Mouse (Mus musculus) C2C12 (cell line): Measurements from ENCODE around the gene Ndufaf3. TPM values are rescaled to one million over a fixed set of nuclear protein-coding genes. Genes with fewer than 3 reads are reported as not detected.
A peak's percentile ranks its signal among the peaks of the same experiment; 100 is the strongest.
"Not testable (repeated sequence)": the region's sequence is repeated elsewhere in the genome, so short reads cannot be mapped to it uniquely, and the experiment has no call there.

ENCODE experiments used
- H3K27me3 ChIP-seq: one replicate; pipeline ENCODE4 v1.6.1; 2011; ENCODE audit not compliant: control insufficient read depth, insufficient read depth, insufficient read length
- H3K36me3 ChIP-seq: one replicate; pipeline ENCODE4 v1.6.1; 2011; ENCODE audit not compliant: control insufficient read depth, insufficient read depth
- H3K4me3 ChIP-seq: one replicate; pipeline ENCODE4 v1.5.1; 2011; ENCODE audit warnings: mild to moderate bottlenecking, control low read depth; ENCODE audit not compliant: poor library complexity, insufficient read depth, severe bottlenecking
- H3K79me2 ChIP-seq: one replicate; pipeline ENCODE4 v1.6.1; 2011; ENCODE audit not compliant: control insufficient read depth, insufficient read depth
- H3K79me3 ChIP-seq: one replicate; pipeline ENCODE4 v1.6.1; 2011; ENCODE audit warnings: low read depth, control low read depth
- H3ac ChIP-seq: one replicate; pipeline ENCODE3; 2011; ENCODE audit warnings: low read depth; ENCODE audit not compliant: control insufficient read depth, insufficient read length
- CEBPB ChIP-seq: IDR thresholded peaks from one replicate; pipeline ENCODE4 v1.6.1; 2011; ENCODE audit warnings: low read depth, mild to moderate bottlenecking, control low read depth, moderate library complexity
- CTCF ChIP-seq: IDR thresholded peaks from one replicate; pipeline ENCODE4 v1.5.1; 2011; ENCODE audit not compliant: control insufficient read depth, insufficient read depth, insufficient read length
- FOSL1 ChIP-seq: IDR thresholded peaks from one replicate; pipeline ENCODE4 v1.8.0; 2011; ENCODE audit warnings: mild to moderate bottlenecking, low read length; ENCODE audit not compliant: poor library complexity, insufficient read depth, severe bottlenecking
- MAX ChIP-seq: IDR thresholded peaks from one replicate; pipeline ENCODE4 v1.6.1; 2011; ENCODE audit warnings: mild to moderate bottlenecking, control low read depth
- MYOD1 ChIP-seq: IDR thresholded peaks from one replicate; pipeline ENCODE4 v1.6.1; 2011; ENCODE audit warnings: low read depth; ENCODE audit not compliant: control insufficient read depth, insufficient read length
- MYOG ChIP-seq: IDR thresholded peaks from one replicate; pipeline ENCODE4 v1.6.1; 2011; ENCODE audit not compliant: control insufficient read depth, insufficient read length; ENCODE audit errors: extremely low read depth
- USF1 ChIP-seq: IDR thresholded peaks from one replicate; pipeline ENCODE4 v1.6.1; 2011; ENCODE audit warnings: low read depth, mild to moderate bottlenecking, control low read depth, moderate library complexity
- long read RNA-seq, 2 experiments: library from polyadenylated mRNA; unstranded; transcript quantifications; one replicate each; pipeline ENCODE4 v2.0.0; 2019 to 2020
- polyA plus RNA-seq: library from polyadenylated mRNA; unstranded; fragments of >200 nt; fragmentation: generic; extraction: Trizol; gene quantifications from one replicate; pipeline ENCODE4 v1.2.1, GENCODE M21; 2012; ENCODE audit warnings: missing spikeins

Gene Ndufaf3
- polyA plus RNA-seq = 6.8 TPM
- long read RNA-seq, experiment 1, transcript Ndufaf3-201 (5 exons, 1,487 nt) = major isoform, 24 of 26 reads
- long read RNA-seq, experiment 1, partial matches to known transcripts = 2 of 26 reads
- long read RNA-seq, experiment 1, other reads (novel, unspliced or antisense) = 0 of 26 reads
- long read RNA-seq, experiment 2, transcript Ndufaf3-201 (5 exons, 1,487 nt) = major isoform, 6 of 7 reads
- long read RNA-seq, experiment 2, partial matches to known transcripts = 0 of 7 reads
- long read RNA-seq, experiment 2, other reads (novel, unspliced or antisense) = 0 of 7 reads

DNA sequence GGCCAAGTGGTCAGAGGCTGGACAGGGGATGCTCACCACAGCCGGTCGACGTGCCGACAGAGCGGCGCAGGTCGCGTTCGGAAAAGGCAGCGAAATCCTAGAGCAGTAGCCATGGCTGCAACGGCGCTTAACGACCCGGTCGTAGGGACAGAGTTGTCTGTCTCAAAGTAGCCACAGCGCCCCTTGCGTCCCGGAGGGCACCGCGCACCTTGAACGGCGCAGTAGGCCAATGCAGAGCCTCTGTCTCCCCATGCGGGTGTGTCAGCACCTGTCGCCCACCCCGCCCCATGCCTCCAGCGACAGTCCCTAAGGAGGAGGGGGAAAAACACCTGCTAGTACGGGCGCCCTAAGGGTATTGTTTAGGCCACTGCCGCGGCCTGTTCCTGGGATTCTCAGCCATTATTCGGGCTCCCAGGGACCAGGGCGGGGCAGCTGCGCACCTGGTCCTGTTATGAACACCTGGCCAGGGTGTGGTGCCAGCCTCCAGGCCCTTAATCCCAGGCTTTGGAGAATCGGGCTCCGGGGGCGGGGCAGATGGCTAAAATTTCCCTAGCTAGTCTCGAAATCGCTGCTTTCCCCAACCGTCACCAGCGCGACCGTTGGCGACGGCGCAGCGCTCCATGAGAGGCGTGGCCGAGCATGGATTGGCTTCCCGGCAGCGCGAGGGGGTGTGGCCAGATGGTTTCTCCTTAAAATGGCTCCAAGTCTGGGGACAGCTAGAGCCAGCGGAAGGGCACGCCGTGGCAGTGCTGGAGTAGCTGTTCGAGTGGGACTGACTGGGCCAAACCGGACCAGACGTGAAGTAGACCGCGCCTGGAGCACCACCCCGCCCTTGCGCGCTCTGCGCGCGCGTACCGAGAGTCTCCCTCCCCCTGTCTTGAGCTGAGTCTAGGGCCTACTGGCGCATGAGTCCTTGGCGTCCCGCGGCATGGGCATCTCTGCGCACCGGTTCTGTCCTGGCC lies at the start of gene Ndufaf3:
Gene Ndufaf3 (minus strand): TSS at position 620 of the 962 bp plus-strand sequence.
- Histone ChIP-seq H3ac (peak within 1 kb of the TSS; percentile 78), H3K79me2 (peaks cover 19% of the 10 kb centered on the region), H3K79me3 (peaks cover 8% of the 10 kb centered on the region), H3K27me3 (no peaks in the 10 kb centered on the region), H3K4me3 (peak within 1 kb of the TSS; percentile 41), H3K36me3 (peaks cover 40% of the 10 kb centered on the region)
- TF ChIP-seq CEBPB (no peak), MYOD1 (peak; percentile 34), MAX (peak; percentile 36), CTCF (peak; percentile 95)

DNA sequence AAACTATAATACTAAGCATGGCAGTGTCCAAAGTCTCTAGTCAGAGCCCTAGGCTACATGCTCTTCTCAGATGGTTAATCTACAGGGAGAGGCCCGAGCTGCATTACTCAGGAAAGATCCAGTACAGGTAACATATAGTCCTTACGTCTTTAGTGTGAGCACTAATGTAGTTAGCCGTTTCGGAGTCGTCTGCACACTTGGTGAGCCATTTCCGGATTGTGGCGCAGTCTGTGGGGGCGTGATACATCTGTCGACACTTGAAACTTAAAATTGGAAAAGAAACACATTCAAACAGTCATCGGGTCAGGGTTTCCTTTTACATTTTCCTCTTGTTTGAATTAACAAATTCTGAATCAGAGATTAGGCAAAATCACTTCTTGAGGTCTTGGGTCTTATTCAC lies 44.3 kb upstream of the Ndufaf3 start:
- Histone ChIP-seq H3K4me3 (no peak overlapping the region), H3K27me3 (no peaks in the 10 kb centered on the region), H3K36me3 (peaks cover 79% of the 10 kb centered on the region), H3K79me2 (no peaks in the 10 kb centered on the region), H3K79me3 (no peaks in the 10 kb centered on the region), H3ac (no peak overlapping the region)
- TF ChIP-seq MAX (no peak), MYOG (no peak), CTCF (no peak), USF1 (no peak), FOSL1 (no peak), MYOD1 (no peak), CEBPB (no peak)

DNA sequence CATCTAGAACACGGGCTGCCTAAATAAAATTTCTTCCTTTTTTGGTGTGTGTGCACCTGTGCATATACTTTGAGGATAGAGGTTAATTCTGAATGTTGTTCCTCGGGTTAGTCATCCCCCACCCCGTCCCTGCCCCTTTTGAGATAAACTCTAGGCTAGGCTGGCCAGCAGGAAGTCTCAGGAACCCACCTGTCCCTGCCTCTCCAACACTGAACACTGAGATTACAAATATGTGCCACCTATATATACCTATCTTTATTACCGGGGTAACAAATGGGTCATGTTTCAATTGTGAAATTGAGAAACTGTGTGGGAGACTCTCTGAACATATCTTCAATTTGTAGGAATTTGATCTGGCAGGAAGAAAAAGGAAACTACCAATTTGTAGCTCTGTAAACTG lies 41.7 kb upstream of the Ndufaf3 start:
- Histone ChIP-seq H3K36me3 (peaks cover 77% of the 10 kb centered on the region), H3K27me3 (no peaks in the 10 kb centered on the region), H3ac (no peak overlapping the region), H3K79me2 (no peaks in the 10 kb centered on the region), H3K79me3 (no peaks in the 10 kb centered on the region), H3K4me3 (no peak overlapping the region)
- no peak for TF ChIP-seq CEBPB
- TF ChIP-seq CTCF = no peak
- no peak for TF ChIP-seq FOSL1
- no peak for TF ChIP-seq MYOD1
- no peak for TF ChIP-seq MAX
- TF ChIP-seq USF1 = no peak
- TF ChIP-seq MYOG = no peak

DNA sequence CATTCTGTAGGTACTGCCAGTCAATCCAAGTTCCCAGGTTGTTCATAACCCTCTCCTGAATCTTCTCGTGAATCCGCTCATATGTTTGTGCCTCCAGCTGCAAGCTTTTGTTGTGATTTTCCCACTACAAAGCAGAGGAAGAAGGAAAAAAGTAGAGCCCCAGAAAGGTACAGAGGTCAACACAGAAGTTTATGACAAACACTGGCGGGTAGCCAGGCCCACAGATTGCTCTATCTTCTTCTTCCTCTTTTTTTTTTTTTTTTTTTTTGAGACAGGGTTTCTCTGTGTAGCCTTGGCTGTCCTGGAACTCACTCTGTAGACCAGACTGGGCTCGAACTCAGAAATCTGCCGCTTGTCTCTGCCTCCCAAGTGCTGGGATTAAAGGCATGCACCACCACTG lies 40.7 kb upstream of the Ndufaf3 start:
- not testable (repeated sequence) for H3K4me3 ChIP-seq, H3K27me3 ChIP-seq, H3K79me2 ChIP-seq, H3K79me3 ChIP-seq, H3ac ChIP-seq
- peaks cover 77% of the 10 kb centered on the region for H3K36me3 ChIP-seq

- Histone ChIP-seq H3K79me2 (no peaks in the 10 kb centered on the region), H3K27me3 (no peaks in the 10 kb centered on the region), H3K4me3 (no peak overlapping the region), H3K36me3 (peaks cover 35% of the 10 kb centered on the region), H3K79me3 (no peaks in the 10 kb centered on the region), H3ac (no peak overlapping the region)
- TF ChIP-seq MYOD1 (no peak), MYOG (no peak), USF1 (no peak), MAX (no peak), CEBPB (no peak), CTCF (no peak), FOSL1 (no peak)
Measured at GRCm38 (mm10) chr9:108601986-108602385, 34.8 kb upstream of the Ndufaf3 start.

- H3K36me3 ChIP-seq = peaks cover 18% of the 10 kb centered on the region
- no peak for TF ChIP-seq CTCF
- no peak for TF ChIP-seq MYOG
- TF ChIP-seq FOSL1 = no peak
- no peak for TF ChIP-seq CEBPB
- TF ChIP-seq USF1 = no peak
- H3ac ChIP-seq = no peak overlapping the region
- H3K4me3 ChIP-seq = no peak overlapping the region
- no peaks in the 10 kb centered on the region for H3K79me3 ChIP-seq
- H3K27me3 ChIP-seq = no peaks in the 10 kb centered on the region
- H3K79me2 ChIP-seq = no peaks in the 10 kb centered on the region
Measured at GRCm38 (mm10) chr9:108600011-108600410, 32.8 kb upstream of the Ndufaf3 start.
